Mouse (Mus musculus) adrenal gland, adult (tissue): ENCODE measurements around the gene Srrt.

Experiments
- DNase-seq, 2 experiments: peaks; one replicate each; pipeline ENCODE4 v3.0.0; 2022 to 2023; ENCODE audit warnings: low spot score in 1 of 2; ENCODE audit not compliant: inconsistent age in 2 of 2

The Srrt gene

DNA sequence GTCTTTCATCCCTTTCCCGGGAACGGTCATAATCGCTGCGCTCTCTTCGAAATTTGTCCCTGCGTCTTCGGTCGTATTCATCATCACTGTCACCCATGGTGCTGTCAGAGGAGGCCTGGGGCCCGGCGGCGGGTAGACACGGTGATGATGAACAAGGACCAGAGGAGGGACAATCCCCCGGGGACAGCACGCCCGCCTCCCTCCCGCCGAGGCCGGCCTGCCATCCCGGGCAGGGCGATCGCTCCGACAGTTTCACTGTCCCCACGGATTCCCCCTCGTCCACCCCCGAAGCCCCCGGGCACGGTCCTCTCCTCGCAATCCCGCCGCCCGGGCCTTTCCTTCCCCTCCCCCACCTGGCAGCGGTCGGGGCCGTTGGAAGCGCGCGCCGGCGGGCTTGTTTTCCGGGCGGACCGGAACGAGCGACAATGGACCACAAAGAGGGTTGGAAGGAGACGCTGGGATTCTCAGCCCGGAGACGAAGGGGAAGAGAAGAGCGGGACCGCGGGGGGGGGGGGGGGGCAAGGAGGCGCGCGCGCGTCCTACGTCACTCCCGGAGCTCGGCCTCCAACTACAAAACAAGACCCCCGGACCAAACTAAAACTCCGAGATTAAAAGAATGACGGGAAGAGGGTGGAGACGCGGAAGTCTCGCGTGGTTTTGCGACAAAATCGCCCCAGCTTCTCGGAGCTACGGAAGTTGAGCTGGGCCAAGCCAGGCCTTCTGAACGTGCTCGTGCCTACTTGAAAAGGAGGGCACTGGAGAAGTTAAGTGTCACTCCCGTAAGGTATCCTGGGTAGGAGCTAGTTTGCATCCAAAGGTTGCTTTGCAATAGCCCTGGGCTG, at the start of gene Srrt:
TSS of gene Srrt (minus strand) at position 604 of the 842 bp plus-strand sequence.
- peak; percentile 93 to 97 for DNase-seq

DNA sequence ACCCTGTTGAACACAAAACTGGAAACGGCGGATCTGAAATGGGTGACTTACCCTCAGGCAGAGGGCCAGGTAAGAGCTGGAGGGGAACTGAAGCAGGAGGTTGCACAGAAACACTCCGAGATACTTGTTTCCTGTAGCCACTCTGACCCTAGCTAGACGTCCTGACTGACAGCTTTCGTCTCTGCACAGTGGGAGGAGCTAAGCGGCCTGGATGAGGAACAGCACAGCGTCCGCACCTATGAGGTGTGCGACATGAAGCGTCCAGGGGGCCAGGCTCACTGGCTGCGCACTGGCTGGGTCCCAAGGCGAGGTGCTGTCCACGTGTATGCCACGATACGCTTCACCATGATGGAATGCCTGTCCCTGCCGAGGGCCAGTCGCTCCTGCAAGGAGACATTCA, 46.6 kb upstream of the Srrt start:
- peak in 1 of 2 experiments; percentile 23 for DNase-seq

DNA sequence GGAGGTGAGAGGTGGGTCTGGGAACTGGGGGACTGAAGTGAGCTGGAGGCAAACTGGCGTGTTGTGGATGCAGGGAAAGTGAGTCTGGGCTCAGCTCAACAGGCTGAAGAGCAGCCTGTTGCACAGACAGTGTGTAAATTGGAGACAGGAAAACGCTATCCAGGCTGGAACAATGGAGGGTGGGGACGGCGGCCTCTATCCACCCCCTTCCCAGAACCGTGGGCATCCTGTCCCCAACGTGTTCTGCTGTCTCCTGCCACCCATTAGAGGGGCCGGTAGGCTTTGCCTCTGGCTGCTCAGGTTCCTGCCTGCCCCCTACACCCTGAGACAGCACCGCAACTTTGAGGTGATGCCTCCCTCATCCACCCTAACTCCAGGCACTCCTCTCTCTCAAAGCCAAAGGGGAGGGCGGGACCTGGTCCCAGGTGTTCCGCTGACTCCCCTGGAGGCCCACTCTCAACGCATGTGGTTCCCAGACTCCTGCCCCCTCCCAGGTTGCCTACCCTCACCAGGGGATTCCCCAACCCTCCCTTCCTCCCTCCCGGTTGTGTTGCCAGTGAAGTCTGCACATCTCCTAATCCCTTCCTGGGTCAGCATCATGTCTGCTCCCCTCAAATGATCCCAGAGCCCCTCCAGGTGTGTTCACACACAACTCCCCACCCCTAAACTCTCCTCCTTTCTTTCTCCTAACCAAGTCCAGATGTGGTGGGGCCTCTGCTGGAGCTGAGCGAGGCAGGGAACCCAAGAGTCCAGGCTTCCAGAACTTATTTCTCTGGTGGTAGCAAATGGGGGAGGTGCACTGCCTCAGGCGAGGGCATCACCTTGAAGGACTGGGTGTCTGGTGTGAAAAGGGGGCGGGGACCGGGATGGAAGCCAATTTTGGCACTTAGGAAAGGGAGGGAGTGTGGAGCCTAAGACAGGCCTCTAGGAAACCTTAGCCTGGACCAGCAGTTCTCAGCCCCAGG, 44.8 kb upstream of the Srrt start:
- DNase-seq: peak; percentile 46 to 66

DNA sequence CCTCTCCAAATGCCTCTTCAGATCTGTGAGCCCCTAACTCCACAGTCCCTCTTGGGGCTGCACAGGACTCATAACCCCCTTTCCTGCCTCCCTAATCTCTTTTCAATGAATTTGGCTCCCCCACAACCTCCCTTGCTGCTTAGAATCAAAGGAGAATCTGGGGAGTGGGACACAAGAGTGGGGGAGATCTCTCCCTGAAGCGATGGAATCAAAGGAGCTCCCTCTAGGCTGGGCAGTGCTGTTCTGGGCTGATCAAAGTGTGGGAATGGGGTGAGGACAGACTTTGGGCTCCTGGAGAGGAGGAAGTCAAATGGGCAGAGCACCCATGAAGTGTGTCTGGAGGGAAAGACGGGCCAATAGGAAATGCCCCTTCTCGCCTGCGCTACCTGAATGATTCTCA, 43.9 kb upstream of the Srrt start:
- no peak for DNase-seq

DNA sequence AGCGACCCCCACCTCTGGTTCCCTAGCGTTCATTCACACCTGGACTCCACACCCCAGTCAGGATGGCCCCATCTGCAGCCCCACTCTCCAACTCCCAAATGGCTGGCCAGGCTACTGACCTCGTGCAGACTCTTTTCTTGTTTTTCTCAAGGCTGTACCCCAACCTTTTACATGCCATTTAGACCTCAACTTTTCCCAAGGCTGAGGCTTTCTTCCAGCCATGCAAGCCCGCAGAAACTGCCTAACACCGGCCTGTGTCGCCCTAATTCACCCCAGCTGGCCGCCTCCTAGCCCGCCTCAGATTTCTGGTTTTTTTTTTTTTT, 43.5 kb upstream of the Srrt start:
- DNase-seq: peak in 1 of 2 experiments; percentile 61

DNA sequence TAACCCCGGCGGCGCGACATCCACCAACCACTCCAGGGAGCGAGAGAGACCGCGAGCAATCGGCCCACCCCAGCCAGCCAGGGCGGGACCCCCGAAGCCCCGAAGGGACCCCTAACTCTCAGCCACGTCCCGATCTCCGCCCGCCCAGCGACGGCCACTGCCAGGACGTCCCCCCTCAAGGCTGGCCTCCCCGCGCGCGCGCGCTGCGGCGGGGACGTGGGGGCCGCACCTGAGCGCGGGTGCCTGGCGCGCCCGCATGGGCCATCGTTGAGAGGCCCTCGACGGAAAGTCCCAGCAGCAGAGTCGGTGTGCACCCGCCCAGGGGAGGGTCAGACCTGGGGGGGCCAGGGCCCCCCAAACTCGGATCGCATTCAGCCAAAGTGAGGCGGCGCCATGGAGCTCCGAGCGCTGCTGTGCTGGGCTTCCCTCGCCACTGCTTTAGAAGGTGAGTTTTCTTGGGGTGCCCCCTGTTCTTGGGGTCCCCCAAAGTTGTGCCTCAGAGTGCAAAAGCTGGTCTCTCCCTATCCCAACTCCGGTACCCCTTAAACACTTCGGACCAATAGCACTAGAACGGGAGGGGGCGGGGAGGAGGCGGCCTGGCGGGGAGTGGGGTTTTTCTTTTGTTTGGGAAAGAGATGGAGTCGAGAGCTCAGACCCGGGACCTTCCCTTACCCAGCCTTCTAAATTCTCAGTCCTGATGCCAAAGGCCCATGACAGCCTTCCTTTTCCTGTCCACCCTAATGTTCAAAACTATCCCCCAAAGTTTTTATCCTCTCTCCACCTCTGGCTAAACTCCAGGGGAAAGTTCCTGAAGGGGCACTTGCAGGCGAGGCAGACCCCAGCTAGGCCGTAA, 43.0 kb upstream of the Srrt start:
- DNase-seq: no peak

DNA sequence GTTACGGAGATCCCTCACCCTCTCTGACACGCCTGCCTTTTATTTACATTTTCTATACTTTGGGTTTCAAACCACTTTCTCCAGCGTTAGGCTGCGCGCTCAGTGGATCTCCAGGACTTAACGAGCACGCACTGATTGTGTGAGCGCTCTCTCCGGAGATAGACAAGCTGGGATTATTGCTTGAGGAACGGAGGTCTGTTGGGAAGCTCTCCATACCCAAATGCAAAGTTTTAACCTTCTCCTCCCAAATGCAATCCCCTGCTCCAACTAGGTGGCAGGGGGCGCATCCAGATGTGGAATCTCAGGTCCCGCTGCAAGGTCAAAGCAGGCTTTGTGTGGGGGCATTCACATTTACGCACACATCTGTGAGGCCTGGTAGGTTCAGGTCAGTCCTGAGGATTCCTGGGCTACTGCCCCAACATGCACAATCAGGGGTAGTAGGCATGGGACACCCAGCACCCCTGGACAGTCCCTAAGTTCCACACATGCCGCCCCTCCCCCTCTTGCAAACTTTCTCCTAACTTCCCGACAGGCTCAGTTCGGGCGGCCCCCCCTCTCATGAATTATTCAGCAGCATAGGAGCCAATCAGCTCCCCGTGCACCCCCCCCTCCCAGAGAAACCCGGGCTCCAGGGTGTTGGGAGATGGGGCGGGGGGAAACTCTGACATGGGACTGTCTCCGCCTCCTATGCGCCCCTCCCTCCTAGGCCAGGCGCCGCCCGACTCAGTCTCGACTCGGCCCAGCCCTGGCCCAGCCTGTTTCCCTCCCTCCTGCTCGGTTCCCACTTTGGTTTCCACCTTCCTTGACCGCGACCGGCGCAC, 42.1 kb upstream of the Srrt start, which contains the start of gene Ephb4:
TSS of gene Ephb4 (plus strand) at position 726 of the 821 bp plus-strand sequence.
- peak; percentile 97 to 98 for DNase-seq

DNA sequence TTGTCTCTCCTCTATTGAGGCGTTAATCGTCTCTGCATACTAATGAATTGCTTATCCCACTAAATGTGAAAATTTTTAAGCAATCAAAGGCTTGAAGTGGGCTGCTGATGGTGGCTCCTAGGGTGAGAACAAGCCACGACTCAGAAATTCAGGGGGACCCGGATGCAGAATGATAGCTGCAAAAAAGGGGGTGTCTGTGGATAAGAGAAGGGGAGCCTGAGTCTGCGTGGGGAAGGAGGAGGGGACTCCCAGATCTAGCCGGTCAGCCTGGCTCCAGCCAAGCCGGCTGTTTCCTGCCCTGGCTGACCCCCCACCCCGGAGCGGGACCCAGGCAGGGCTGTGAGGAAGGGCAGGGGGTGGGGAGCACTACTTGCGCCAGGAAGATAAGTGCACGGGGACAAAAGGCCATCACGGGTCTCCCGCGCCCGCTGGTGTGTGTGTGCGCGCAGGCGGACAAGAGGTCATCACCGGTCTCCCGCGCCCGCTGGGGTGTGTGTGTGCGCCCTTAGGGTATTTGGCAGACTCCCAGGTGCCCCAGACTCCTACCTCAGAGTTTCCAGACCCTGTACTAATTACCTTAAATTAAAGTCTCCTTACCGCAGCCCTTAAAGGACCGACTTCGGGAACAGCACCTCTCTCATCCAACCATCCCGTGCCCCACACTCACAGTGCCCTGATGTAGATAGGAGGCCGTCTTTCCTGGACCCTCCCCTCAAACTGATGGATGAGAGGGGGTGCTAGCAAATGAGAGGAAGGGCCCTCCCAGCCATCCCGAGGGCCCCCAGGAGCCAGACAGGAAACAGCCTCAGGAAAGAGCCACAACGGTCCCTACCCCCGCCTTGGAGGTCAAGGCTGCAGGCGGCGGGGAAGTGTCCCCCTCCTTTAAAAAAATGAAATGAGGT, 41.3 kb upstream of the Srrt start:
- peak; percentile 85 to 86 for DNase-seq

DNA sequence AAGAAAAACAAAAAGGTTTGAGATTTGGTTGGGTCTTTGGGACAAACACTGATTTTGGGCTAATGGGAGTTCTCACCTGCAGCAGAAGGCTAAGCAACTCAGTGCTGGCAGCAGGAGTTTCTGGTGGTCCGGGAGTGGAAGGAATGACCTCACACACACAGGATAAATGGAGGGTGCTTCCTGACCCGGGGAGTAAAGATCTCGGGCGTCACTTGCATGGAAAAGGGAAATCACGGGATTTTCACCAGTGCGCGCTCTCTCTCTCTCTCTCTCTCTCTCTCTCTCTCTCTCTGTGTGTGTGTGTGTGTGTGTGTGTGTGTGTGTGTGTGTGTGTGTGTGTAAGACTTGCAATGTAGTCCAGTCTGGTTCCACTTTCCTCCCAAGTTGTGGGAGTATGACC, 40.4 kb upstream of the Srrt start:
- peak in 1 of 2 experiments; percentile 71 for DNase-seq

DNA sequence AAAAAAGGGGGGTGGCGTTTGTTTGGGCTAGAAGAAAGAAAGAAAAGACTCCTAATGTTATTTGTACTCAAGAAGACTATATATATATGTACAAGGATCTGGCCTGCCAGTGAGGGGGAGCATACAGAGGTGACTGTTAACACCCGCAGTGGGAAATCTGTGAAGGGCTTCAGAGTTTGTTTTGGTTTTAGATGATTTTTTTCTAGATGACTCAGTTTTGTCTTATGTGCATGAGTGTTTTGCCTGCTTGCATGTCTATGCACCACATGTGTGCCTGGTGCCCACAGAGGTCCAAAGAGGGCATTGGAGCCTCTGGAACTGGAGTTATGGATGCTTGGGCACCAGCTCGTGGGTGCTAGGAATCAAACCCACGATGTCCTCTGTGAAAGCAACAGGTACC, 39.5 kb upstream of the Srrt start:
- DNase-seq: no peak

DNA sequence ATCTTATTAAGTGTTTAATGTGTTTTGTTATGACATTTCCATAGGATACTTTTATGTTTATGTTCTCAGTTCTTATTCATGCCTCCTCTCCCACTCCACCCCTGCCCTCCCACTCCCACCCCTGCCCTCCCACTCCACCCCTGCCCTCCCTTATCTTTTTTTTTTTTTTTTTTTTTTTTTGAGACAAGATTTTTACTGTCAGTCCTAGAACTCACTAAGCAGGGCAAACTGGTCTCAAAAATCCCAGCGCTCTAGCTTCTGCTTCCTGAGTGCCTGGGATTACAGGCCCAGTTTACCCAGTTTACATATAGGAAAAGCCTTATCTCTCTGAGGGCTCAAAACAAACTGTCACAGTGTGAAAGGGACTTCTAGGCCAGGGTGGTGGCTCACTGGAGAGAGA, 38.9 kb upstream of the Srrt start:
- no peak for DNase-seq

DNA sequence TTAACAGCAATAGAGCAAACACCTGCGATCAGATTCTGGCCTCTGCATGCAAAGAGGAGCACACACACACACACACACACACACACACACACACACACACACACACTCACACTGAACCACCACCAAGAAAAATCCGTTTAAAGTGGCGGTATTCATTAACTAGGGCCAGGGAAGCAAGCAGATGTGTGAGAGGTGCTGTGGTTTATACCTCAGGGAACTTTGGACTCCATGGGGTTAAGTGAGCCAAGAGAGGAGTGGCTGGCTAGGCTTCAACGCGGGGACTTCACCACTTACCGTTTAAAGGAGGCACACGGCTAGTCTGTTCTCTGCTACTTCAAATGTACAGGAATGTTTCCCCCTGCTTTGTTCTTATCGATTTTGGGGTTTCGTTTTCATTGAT, 38.3 kb upstream of the Srrt start:
- DNase-seq: no peak

DNA sequence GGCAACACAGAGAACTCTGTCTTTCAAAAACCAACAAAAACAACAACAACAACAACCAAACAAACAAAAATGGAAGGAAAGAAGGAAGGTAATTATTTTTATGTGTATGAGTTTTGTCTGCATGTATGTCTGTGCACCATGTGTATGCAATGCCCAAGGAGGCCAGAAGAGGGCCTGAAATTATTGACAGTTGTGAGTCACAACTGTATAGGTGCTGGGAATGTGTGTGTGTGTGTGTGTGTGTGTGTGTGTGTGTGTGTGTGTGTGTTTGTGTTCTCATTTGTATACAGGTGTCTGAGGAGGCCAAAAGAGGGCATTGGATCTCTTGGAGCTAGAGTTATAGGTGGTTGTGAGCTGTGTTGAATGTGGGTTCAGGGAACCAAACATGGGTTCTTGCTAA, 36.4 kb upstream of the Srrt start:
- no peak for DNase-seq

DNA sequence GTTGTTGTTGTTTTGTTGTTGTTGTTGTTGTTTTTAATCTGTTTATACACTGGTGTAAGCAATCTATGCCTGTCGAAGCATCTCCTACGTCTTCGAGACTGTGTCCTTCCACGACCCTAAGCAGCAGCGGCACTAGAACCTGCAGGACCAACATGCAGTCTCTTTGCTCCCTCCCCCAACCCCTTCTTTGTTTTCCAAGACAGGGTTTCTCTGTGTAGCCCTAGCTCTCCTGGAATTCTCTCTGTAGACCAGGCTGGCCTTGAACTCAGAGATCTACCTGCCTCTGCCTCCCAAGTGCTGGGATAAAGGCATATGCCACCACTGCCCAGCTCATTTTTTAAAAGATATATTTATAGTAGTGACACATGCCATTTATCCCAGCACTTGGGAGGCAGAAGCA, 35.9 kb upstream of the Srrt start:
- no peak for DNase-seq

DNA sequence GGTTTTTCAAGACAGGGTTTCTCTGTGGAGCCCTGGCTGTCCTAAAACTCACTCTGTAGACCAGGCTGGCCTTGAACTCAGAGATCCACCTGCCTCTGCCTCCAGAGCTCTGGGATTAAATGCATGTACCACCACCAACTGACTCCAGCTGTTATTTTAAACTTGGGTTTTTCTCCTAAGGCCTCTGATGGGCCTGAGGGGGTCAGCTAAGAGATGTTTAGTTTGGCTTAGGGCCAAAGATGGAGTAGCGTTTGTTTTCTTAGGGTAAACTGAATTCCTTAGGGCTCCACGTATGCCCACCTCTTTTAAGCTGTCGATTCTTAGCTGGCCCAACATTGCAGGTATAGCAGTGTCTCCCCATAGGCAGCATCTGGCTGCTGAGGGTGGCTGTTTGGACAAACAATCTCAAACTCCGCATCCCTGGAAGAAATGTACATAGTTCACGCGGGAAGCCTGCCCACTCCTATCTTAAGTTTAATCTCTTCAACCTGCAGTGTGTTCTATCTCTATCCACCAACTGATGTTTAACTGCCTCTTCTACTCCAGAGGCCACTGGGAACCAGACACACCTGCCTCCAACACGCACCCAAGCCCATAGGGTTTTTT, 35.0 kb upstream of the Srrt start:
- DNase-seq: no peak

DNA sequence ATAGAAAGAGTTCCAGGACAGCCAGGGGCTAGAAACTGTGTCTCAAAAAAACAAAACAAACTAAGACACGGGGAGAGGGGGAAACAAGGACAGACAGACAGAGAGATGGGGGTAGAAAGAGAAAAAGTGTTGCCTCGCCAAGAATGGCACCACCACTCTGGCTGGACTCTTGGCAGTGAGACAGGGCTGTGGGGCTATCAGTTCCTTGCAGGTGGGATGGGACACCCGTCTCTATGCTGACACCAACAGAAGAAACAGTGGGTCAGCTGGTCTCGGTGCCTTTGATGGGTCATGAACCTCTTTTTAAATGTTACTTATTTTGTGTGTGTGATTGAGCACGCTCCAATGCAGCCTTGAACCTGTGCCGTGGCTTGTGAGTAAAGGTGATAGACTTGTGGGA, 32.7 kb upstream of the Srrt start:
- no peak for DNase-seq

DNA sequence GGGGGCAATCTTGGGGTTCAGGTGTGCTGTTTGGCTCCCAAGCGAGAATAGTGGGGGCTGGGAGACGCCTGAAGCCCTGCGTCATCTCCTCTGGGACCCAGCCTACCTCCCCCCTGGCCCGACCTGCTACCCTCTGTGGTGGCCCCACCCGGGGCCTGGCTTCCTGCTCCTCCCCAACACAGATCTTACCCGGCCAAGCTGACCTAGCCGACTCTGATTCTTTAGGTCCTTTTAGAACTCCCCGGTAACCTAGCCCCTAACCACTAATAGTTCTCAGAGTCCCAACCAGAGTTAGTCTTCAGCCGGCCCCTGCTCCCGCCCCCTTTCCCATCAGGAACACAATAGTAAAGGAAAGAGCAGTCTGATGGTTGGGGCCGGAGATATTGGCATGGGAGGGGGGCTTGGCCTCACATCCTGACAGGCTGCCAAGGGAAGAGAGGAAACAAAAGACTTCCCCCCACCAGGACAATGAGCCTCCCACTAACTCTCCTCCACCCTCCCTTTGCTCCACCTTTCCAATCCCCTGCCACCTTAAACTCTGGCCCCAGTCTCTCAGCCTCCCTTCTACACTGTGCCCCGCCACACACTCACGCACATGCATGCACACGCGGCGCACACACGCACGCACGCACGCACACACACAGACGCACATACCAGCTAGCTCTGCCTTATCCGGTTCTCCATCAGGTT, 32.0 kb upstream of the Srrt start:
- peak; percentile 74 to 81 for DNase-seq

DNA sequence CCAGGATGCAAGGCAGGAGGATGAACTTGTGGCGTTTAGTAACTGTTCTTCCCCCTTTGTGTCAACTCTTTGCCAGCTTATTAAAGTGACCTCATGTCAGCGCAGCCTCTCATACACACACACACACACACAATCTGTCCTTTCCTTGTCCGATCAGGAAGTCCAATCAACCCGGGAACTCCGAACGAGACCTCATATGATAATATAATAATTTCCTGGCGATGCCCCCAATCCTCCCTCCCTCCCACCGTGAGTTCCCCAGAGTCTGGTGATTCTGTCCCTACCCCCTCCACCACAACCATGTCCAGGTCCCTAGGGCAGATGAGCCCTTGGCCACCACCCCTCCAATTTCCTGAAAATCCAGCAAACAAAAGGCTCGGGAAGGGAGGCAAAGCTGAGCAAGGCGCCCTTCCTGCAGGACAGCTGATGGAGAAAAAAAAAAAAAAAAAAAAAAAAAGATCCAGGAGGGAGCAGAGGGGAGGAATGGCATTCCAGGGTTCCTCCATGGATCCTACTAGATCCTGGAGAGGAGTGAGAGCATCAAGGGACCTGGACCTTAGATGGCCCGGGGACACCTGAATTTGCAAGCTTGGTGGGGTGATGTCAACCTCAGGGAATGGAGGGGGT, 31.3 kb upstream of the Srrt start:
- DNase-seq: peak; percentile 64 to 89
